Comparison of ENCODE assay signal across 8 mouse cellular contexts in genomic region chr4:118445781-118446414, GRCm38 (mm10). TPM values are rescaled to one million over a fixed set of nuclear protein-coding genes. Genes with fewer than 3 reads are reported as not detected.
DNase-seq lines count a peak whose midpoint lies in the region; ATAC-seq and TF ChIP-seq lines count a peak whose summit lies in the region.

No protein-coding gene starts in this region.

- H3K4me2 ChIP-seq in forebrain, embryonic 12.5 days = peak overlapping the region; percentile 70
- peak overlapping the region; percentile 72 for H3K4me2 ChIP-seq in midbrain, embryonic 13.5 days (replicated peaks)

- peak overlapping the region; percentile 41 for H3K4me3 ChIP-seq in left cerebral cortex, adult 2 months
- H3K4me3 ChIP-seq in forebrain, embryonic 12.5 days (replicated peaks) = peak overlapping the region; percentile 40
- peak overlapping the region; percentile 60 for H3K4me3 ChIP-seq in limb, embryonic 10.5 days
- H3K4me3 ChIP-seq in midbrain, embryonic 13.5 days (replicated peaks) = peak overlapping the region; percentile 42

- TF ChIP-seq CTCF in left cerebral cortex, adult 2 months (IDR thresholded peaks at IDR 0.05) = no peak; the same call in 1 of the 2 replicates

- no peak for DNase-seq in left cerebral cortex, adult 2 months (ENCODE audit: extremely low spot score in 1 of 2, low spot score in 2 of 2)
- DNase-seq in left cerebral cortex, postnatal 4 days = no peak
- peak; percentile 54 to 57 for DNase-seq in heart, postnatal 36 days
- DNase-seq in limb, embryonic 10.5 days (ENCODE audit: low spot score) = peak; percentile 71
- no peak for DNase-seq in thymus, postnatal 4 days
- no peak for DNase-seq in left cerebral cortex, postnatal 14 days (ENCODE audit: low spot score in 2 of 2)

- WGBS in forebrain, embryonic 12.5 days = 17% methylated on average over 18 of the region's 18 CpGs
- 19% methylated on average over 18 of the region's 18 CpGs for WGBS in limb, embryonic 10.5 days
- 19% methylated on average over 18 of the region's 18 CpGs for WGBS in midbrain, embryonic 13.5 days

- ATAC-seq in forebrain, embryonic 12.5 days (ENCODE audit: low FRiP score) = peak; percentile 70
- peak; percentile 86 for ATAC-seq in midbrain, embryonic 13.5 days

- H3K9me3 ChIP-seq in forebrain, embryonic 12.5 days = no peaks in the 10 kb centered on the region
- H3K9me3 ChIP-seq in limb, embryonic 10.5 days (replicated peaks) = no peaks in the 10 kb centered on the region
- no peaks in the 10 kb centered on the region for H3K9me3 ChIP-seq in midbrain, embryonic 13.5 days

- H3K27ac ChIP-seq in left cerebral cortex, adult 2 months = peak overlapping the region; percentile 67
- no peak overlapping the region for H3K27ac ChIP-seq in forebrain, embryonic 12.5 days
- H3K27ac ChIP-seq in limb, embryonic 10.5 days = peak overlapping the region; percentile 72
- no peak overlapping the region for H3K27ac ChIP-seq in midbrain, embryonic 13.5 days

- no peaks in the 10 kb centered on the region for H3K36me3 ChIP-seq in forebrain, embryonic 12.5 days (replicated peaks)
- H3K36me3 ChIP-seq in limb, embryonic 10.5 days = no peaks in the 10 kb centered on the region
- no peaks in the 10 kb centered on the region for H3K36me3 ChIP-seq in midbrain, embryonic 13.5 days

- H3K27me3 ChIP-seq in forebrain, embryonic 12.5 days = peaks cover 5% of the 10 kb centered on the region; the same call in 1 of the 2 replicates
- no peaks in the 10 kb centered on the region for H3K27me3 ChIP-seq in limb, embryonic 10.5 days (ENCODE audit: low read depth, poor library complexity, severe bottlenecking)
- peaks cover 8% of the 10 kb centered on the region for H3K27me3 ChIP-seq in midbrain, embryonic 13.5 days

- H3K9ac ChIP-seq in forebrain, embryonic 12.5 days = peak overlapping the region; percentile 48
- H3K9ac ChIP-seq in midbrain, embryonic 13.5 days (replicated peaks) = peak overlapping the region; percentile 63

- H3K4me1 ChIP-seq in forebrain, embryonic 12.5 days = peaks cover 17% of the 10 kb centered on the region
- H3K4me1 ChIP-seq in limb, embryonic 10.5 days = peaks cover 16% of the 10 kb centered on the region
- peaks cover 17% of the 10 kb centered on the region for H3K4me1 ChIP-seq in midbrain, embryonic 13.5 days (replicated peaks)

- intact Hi-C loops in left cerebral cortex, adult 2 months (cut with DNase I) = loop anchor here (5.0 kb wide), 2 partner anchors 96 to 131 kb away; partner anchors contain the start of gene Tmem125
- intact Hi-C loops in left cerebral cortex, postnatal 4 days (cut with DNase I) = no loop called here
- intact Hi-C loops in heart, postnatal 36 days (cut with DNase I) = loop anchor here (2.0 to 5.0 kb wide), 3 partner anchors 41 to 121 kb away; no protein-coding TSS in a partner anchor
- intact Hi-C loops in left cerebral cortex, postnatal 14 days (cut with DNase I) = loop anchor here (5.0 kb wide), 1 partner anchor 121 kb away; no protein-coding TSS in a partner anchor

RNA-seq across cellular contexts. Expression of gene Cdc20, which starts 8.7 kb away (rescaled TPM):
- total RNA-seq in left cerebral cortex, adult 2 months (2021) = 1 to 10 TPM in 1 of 2 experiments, under 1 TPM in 1; 0.81 to 1.8 TPM
- total RNA-seq in left cerebral cortex, postnatal 4 days (2021) = 10 to 100 TPM in 1 of 2 experiments, 1 to 10 TPM in 1; 8.2 to 11.2 TPM
- polyA plus RNA-seq in forebrain, embryonic 12.5 days (2016; fragmentation: Nextera tagmentation; extraction: Ambion mirVana) = 299 and 306 TPM in 2 replicates
- total RNA-seq in heart, postnatal 36 days (2021) = 1 to 10 TPM; 1.8 to 2.4 TPM
- 431 and 433 TPM in 2 replicates for polyA plus RNA-seq in limb, embryonic 10.5 days (2016; fragmentation: Nextera tagmentation; extraction: Ambion mirVana)
- 105 TPM in 2 replicates for polyA plus RNA-seq in midbrain, embryonic 13.5 days (2015; fragmentation: Nextera tagmentation; extraction: Ambion mirVana)
- total RNA-seq in left cerebral cortex, postnatal 14 days (2021) = 1 to 10 TPM; 2.4 to 3.0 TPM

RNA-seq across cellular contexts. Expression of gene Mpl, which starts 11.4 kb away (rescaled TPM):
- 1 to 10 TPM in 1 of 2 experiments, under 1 TPM in 1; 0.79 to 1.4 TPM for total RNA-seq in left cerebral cortex, adult 2 months (2021)
- not detected for total RNA-seq in left cerebral cortex, postnatal 4 days (2021)
- polyA plus RNA-seq in forebrain, embryonic 12.5 days (2016; fragmentation: Nextera tagmentation; extraction: Ambion mirVana) = 0.37 and 0.95 TPM in 2 replicates
- under 1 TPM; 0.16 to 0.17 TPM for total RNA-seq in heart, postnatal 36 days (2021)
- polyA plus RNA-seq in limb, embryonic 10.5 days (2016; fragmentation: Nextera tagmentation; extraction: Ambion mirVana) = 0.74 and 1.2 TPM in 2 replicates
- 0.19 TPM in 2 replicates for polyA plus RNA-seq in midbrain, embryonic 13.5 days (2015; fragmentation: Nextera tagmentation; extraction: Ambion mirVana)
- total RNA-seq in left cerebral cortex, postnatal 14 days (2021) = under 1 TPM; 0.51 to 0.55 TPM

RNA-seq across cellular contexts. Expression of gene Elovl1, which starts 18.0 kb away (rescaled TPM):
- total RNA-seq in left cerebral cortex, adult 2 months (2021) = 10 to 100 TPM; 18.6 to 25.3 TPM
- 10 to 100 TPM; 17.0 to 17.9 TPM for total RNA-seq in left cerebral cortex, postnatal 4 days (2021)
- polyA plus RNA-seq in forebrain, embryonic 12.5 days (2016; fragmentation: Nextera tagmentation; extraction: Ambion mirVana) = 27.7 and 30.1 TPM in 2 replicates
- 10 to 100 TPM; 18.4 to 22.0 TPM for total RNA-seq in heart, postnatal 36 days (2021)
- 45.5 and 48.1 TPM in 2 replicates for polyA plus RNA-seq in limb, embryonic 10.5 days (2016; fragmentation: Nextera tagmentation; extraction: Ambion mirVana)
- 25.8 and 25.9 TPM in 2 replicates for polyA plus RNA-seq in midbrain, embryonic 13.5 days (2015; fragmentation: Nextera tagmentation; extraction: Ambion mirVana)
- total RNA-seq in left cerebral cortex, postnatal 14 days (2021) = 10 to 100 TPM; 21.4 to 22.4 TPM

RNA-seq across cellular contexts. Expression of gene Med8, which starts 36.8 kb away (rescaled TPM):
- 10 to 100 TPM; 54.2 to 63.5 TPM for total RNA-seq in left cerebral cortex, adult 2 months (2021)
- 10 to 100 TPM; 75.7 to 77.6 TPM for total RNA-seq in left cerebral cortex, postnatal 4 days (2021)
- polyA plus RNA-seq in forebrain, embryonic 12.5 days (2016; fragmentation: Nextera tagmentation; extraction: Ambion mirVana) = 144 and 154 TPM in 2 replicates
- total RNA-seq in heart, postnatal 36 days (2021) = 10 to 100 TPM; 36.7 to 44.2 TPM
- 141 and 147 TPM in 2 replicates for polyA plus RNA-seq in limb, embryonic 10.5 days (2016; fragmentation: Nextera tagmentation; extraction: Ambion mirVana)
- 124 and 130 TPM in 2 replicates for polyA plus RNA-seq in midbrain, embryonic 13.5 days (2015; fragmentation: Nextera tagmentation; extraction: Ambion mirVana)
- total RNA-seq in left cerebral cortex, postnatal 14 days (2021) = 10 to 100 TPM; 63.9 to 70.0 TPM

RNA-seq across cellular contexts. Expression of gene Szt2, which starts 36.8 kb away (rescaled TPM):
- 10 to 100 TPM; 40.3 to 43.4 TPM for total RNA-seq in left cerebral cortex, adult 2 months (2021)
- 10 to 100 TPM; 43.3 to 48.3 TPM for total RNA-seq in left cerebral cortex, postnatal 4 days (2021)
- polyA plus RNA-seq in forebrain, embryonic 12.5 days (2016; fragmentation: Nextera tagmentation; extraction: Ambion mirVana) = 15.4 and 15.9 TPM in 2 replicates
- total RNA-seq in heart, postnatal 36 days (2021) = 10 to 100 TPM; 11.2 to 12.9 TPM
- 8.4 and 11.4 TPM in 2 replicates for polyA plus RNA-seq in limb, embryonic 10.5 days (2016; fragmentation: Nextera tagmentation; extraction: Ambion mirVana)
- 11.0 and 11.4 TPM in 2 replicates for polyA plus RNA-seq in midbrain, embryonic 13.5 days (2015; fragmentation: Nextera tagmentation; extraction: Ambion mirVana)
- 10 to 100 TPM; 36.3 to 38.6 TPM for total RNA-seq in left cerebral cortex, postnatal 14 days (2021)

Comparison
In these comparisons a context has a peak if more than half of its experiments do, and no peak if none do; other contexts are left out.
1. DNase-seq: peak in heart, postnatal 36 days (2 of 2) and limb, embryonic 10.5 days (single experiment); none in left cerebral cortex, adult 2 months (0 of 2), left cerebral cortex, postnatal 4 days (single experiment), thymus, postnatal 4 days (single experiment) and left cerebral cortex, postnatal 14 days (0 of 2).
2. H3K27ac ChIP-seq: peak in left cerebral cortex, adult 2 months (single experiment) and limb, embryonic 10.5 days (single experiment); none in forebrain, embryonic 12.5 days (single experiment) and midbrain, embryonic 13.5 days (single experiment).
3. Peak in every context shown above with its lines, with median percentiles within 50 percentile points of each other: H3K4me3 ChIP-seq.